Mouse (Mus musculus): ENCODE measurements at regions not wholly inside any gene's neighbourhood (a gene's known extent, or its start where the extent isn't known, plus 50 kb on each side); places are given as distances from the start of the nearest gene placed in this dataset.
"Not testable (repeated sequence)": the region's sequence is repeated elsewhere in the genome, so short reads cannot be mapped to it uniquely, and the experiment has no call there.

GRCm38 (mm10) chr15:84616880-84617279 lies 52.5 kb upstream of the Prr5 start:
- DNase-seq (ENCODE audit: low spot score): not testable (repeated sequence)

GRCm38 (mm10) chr15:84613536-84614527 lies 55.6 kb upstream of the Prr5 start:
- DNase-seq (ENCODE audit: low spot score): peak; percentile 83

GRCm38 (mm10) chr15:84612961-84613360 lies 55.3 kb upstream of the Rtl6 start:
- DNase-seq (ENCODE audit: low spot score): no peak

- DNase-seq (ENCODE audit: low spot score): peak; percentile 55
These were observed 52.3 kb upstream of the Rtl6 start for GRCm38 (mm10) chr15:84609825-84610442.

DNA sequence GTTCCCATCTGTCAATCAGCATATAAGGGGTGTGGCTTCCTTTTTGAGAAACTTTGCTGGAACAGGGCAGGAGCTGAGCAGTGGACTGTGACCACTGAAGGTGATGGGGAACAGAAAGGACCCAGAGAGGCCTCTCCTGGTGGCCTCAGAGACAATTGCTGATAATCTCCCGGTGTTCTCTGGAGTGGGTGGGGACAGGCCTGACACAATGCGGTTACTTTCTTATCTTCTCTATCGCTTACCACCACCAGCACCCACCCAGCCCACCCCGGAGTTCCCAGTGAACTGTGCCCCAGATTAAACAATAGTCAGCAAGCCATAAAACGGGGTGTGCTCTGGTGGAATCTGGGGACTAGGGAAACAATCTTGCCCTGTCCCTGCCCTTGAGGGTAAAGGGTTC lies 51.4 kb upstream of the Rtl6 start:
- no peak for DNase-seq (ENCODE audit: low spot score)

Data from left cerebral cortex, adult 11 months (tissue).